Mouse (Mus musculus) cerebellum, adult 2 months (tissue): ENCODE data around the gene Pik3r2. TPM values are rescaled to one million over a fixed set of nuclear protein-coding genes. Genes with fewer than 3 reads are reported as not detected.
"Not testable (repeated sequence)": the region's sequence is repeated elsewhere in the genome, so short reads cannot be mapped to it uniquely, and the experiment has no call there.

Experiments used
- DNase-seq, 2 experiments: peaks; one replicate each; pipeline ENCODE4 v3.0.0; 2021
- H3K27ac ChIP-seq: fragments of 200-500 bp; 2 replicates; pipeline ENCODE4 v1.5.1; 2012; ENCODE audit warnings: low read length, control low read depth, inconsistent platforms; ENCODE audit not compliant: insufficient read depth
- H3K27me3 ChIP-seq: fragments of 200-500 bp; 2 replicates; pipeline ENCODE4 v1.6.1; 2012; ENCODE audit warnings: inconsistent platforms, mild to moderate bottlenecking, low read length, moderate library complexity; ENCODE audit not compliant: control insufficient read depth, insufficient read depth
- H3K4me1 ChIP-seq: fragments of 200-500 bp; 2 replicates; pipeline ENCODE4 v1.6.1; 2011; ENCODE audit warnings: low read length; ENCODE audit not compliant: control insufficient read depth, insufficient read depth
- H3K4me3 ChIP-seq: fragments of 200-500 bp; replicated peaks from 2 replicates; pipeline ENCODE3; 2011; ENCODE audit warnings: mild to moderate bottlenecking, low read depth, low read length, control low read depth; ENCODE audit not compliant: insufficient read depth
- CTCF ChIP-seq: fragments of 200-500 bp; IDR thresholded peaks from 2 replicates; pipeline ENCODE4 v1.5.1; 2011; ENCODE audit warnings: low read depth, mild to moderate bottlenecking, control low read depth, low read length, moderate library complexity, borderline replicate concordance; ENCODE audit not compliant: insufficient read depth
- POLR2A ChIP-seq: fragments of 200-500 bp; IDR thresholded peaks from 2 replicates; pipeline ENCODE4 v1.6.1; 2011; ENCODE audit warnings: low read length, control low read depth, borderline replicate concordance; ENCODE audit not compliant: insufficient read depth
- WGBS: fragments of 180-500 bp; shearing (Covaris S2); methylation state at CpG from one replicate; pipeline ENCODE4 v1.1.7; 2018; 5-methylcytosine and 5-hydroxymethylcytosine counted together
- polyA plus RNA-seq: library from polyadenylated mRNA; depleted of rRNA; stranded (reverse); fragments of >200 nt; gene quantifications from 2 replicates; pipeline ENCODE4 v1.2.3, GENCODE M21; 2012; rRNA removed

Pik3r2 gene
- polyA plus RNA-seq: 150 and 158 TPM in 2 replicates

DNA sequence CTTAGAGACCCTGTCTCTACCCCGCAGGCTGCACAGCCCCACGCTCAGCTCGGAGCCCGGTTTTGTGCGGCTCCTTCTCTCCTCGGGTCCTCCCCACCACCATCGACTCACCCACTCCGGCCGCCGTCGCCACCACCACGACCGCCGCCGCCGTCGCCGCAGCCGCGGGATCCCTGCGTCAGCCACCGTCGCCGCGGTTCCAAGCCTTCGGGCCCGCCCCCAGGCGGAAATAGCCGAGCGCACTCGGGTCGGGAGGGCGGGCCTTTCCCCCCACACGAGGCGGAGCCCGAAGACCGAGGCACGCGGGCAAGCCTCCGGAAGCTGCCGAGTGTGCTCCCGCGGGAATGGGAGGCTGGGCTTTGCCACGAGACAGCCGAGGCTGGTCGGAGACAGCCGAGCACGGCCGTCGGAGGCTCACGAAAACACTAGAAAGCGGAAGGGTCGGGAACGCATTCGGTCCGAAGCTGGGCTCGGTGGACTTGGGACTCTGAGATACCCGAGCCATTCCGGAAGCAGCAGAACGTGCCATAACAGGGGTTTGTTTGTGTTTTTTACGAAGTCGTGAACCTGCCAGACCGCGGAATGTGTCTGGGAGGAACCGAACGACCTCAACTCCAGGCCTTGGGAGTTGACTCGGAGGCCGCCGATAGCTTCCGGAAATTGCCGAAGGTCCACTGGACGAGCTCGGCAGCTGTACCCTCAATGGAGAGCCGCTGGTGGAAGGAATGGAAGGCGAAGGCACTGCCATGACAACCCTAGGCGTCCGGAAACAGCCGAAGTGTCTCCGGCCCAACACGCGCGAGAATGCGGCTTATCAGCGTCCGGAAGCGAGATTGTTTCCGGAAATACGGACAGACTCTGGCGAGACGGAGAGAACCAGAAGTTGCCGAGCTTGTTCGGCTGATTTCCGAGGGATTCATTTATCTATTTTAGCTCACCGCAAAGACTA lies at the start of gene Pik3r2:
Gene Pik3r2 (minus strand): TSS at position 218 of the 949 bp plus-strand sequence.
- peak; percentile 97 to 98 for DNase-seq
- WGBS: under 1% methylated on average over 93 of the region's 94 CpGs
- TF ChIP-seq POLR2A: peak; percentile 72
- no peak for TF ChIP-seq CTCF
- peak within 1 kb of the TSS; percentile 74 for H3K27ac ChIP-seq
- H3K4me1 ChIP-seq: peaks cover 34% of the 10 kb centered on the region
- H3K27me3 ChIP-seq: no peaks in the 10 kb centered on the region
- H3K4me3 ChIP-seq: peak within 1 kb of the TSS; percentile 85

GRCm38 (mm10) chr8:70825816-70826215 lies 49.3 kb upstream of the Pik3r2 start:
- WGBS: 37% methylated on average over 8 of the region's 8 CpGs

DNA sequence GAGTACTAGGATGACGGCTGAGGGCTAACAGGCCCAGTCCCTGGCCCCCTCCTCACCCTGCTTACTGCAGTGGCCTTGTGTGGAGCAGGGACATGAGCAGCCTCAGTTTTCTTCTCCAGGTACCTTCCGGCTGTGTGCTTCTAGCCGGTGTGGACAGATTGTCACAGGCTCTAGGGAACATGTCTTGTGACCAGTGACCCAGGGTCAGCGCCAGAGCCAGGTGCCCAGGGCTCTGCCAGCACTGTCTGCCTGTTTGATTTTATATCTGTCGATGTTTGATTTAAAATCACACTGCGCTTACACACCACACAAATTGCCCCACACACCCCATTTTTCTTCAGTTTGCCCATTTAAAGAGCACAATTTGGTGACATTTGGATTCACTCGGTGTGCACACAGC lies 47.3 kb upstream of the Pik3r2 start:
- 79% methylated on average over 7 of the region's 7 CpGs for WGBS
- H3K4me3 ChIP-seq: no peak overlapping the region
- H3K27ac ChIP-seq: no peak overlapping the region
- DNase-seq: no peak
- no peaks in the 10 kb centered on the region; the same call in 1 of the 2 replicates for H3K27me3 ChIP-seq
- no peaks in the 10 kb centered on the region for H3K4me1 ChIP-seq
- TF ChIP-seq CTCF (no peak), POLR2A (no peak)

More at GRCm38 (mm10) chr8:70825816-70826215, 49.3 kb upstream of the Pik3r2 start:
- no peaks in the 10 kb centered on the region for H3K4me1 ChIP-seq
- no peak overlapping the region for H3K4me3 ChIP-seq
- no peak for DNase-seq
- no peak overlapping the region for H3K27ac ChIP-seq
- TF ChIP-seq CTCF (no peak), POLR2A (no peak)
- no peaks in the 10 kb centered on the region for H3K27me3 ChIP-seq

DNA sequence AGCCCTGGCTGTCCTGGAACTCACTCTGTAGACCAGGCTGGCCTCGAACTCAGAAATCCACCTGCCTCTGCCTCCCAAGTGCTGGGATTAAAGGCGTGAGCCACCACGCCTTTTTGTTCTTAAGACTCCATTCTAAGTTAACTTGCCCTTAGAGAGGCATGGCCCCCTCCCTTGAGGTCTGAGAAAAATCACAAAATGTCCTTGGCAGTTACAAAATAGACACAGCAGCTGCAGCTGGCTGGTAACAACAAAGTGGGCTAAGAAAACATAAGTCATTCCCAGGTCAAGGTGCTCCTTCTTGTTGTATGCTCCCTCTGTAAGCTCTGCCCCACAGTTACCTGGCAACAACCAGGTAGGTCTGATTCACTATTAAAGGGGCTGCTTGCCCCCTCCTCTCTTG lies 46.1 kb upstream of the Pik3r2 start:
- WGBS: 94% methylated on average over 3 of the region's 3 CpGs
- H3K4me3 ChIP-seq, H3K27me3 ChIP-seq, H3K27ac ChIP-seq, H3K4me1 ChIP-seq, DNase-seq: not testable (repeated sequence)

DNA sequence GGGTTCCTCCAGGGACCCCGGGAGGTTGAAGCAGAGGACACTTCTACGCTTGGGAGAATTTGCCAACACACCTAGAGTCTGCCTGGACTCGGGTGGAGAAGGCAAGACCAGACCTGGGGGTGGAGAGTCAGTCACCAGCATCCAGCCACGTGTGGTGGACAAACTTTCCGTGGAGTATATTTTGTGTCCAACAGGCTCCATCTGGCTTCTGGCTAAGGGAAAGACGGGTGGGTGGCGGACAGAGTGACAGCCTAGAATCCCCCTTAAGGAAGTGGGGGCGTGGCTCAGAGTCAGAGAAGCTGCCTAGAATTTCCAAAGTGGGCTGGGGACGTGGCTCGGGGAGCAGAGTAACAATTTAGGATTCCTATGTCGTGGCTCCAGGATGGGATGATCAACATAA lies 45.5 kb upstream of the Pik3r2 start:
- Histone ChIP-seq H3K27me3 (no peaks in the 10 kb centered on the region; the same call in 1 of the 2 replicates), H3K4me3 (no peak overlapping the region), H3K4me1 (no peaks in the 10 kb centered on the region), H3K27ac (no peak overlapping the region)
- TF ChIP-seq CTCF: no peak
- TF ChIP-seq POLR2A: no peak
- WGBS: 37% methylated on average over 11 of the region's 11 CpGs
- no peak for DNase-seq

GRCm38 (mm10) chr8:70821399-70821962 lies 45.0 kb upstream of the Pik3r2 start:
- no peak overlapping the region for H3K27ac ChIP-seq
- no peak overlapping the region for H3K4me3 ChIP-seq
- H3K4me1 ChIP-seq: no peaks in the 10 kb centered on the region
- 14% methylated on average over 30 of the region's 30 CpGs for WGBS
- peak; percentile 51 to 68 for DNase-seq
- TF ChIP-seq CTCF: peak; percentile 96
- TF ChIP-seq POLR2A: no peak
- peaks cover 2% of the 10 kb centered on the region; the same call in 1 of the 2 replicates for H3K27me3 ChIP-seq

DNA sequence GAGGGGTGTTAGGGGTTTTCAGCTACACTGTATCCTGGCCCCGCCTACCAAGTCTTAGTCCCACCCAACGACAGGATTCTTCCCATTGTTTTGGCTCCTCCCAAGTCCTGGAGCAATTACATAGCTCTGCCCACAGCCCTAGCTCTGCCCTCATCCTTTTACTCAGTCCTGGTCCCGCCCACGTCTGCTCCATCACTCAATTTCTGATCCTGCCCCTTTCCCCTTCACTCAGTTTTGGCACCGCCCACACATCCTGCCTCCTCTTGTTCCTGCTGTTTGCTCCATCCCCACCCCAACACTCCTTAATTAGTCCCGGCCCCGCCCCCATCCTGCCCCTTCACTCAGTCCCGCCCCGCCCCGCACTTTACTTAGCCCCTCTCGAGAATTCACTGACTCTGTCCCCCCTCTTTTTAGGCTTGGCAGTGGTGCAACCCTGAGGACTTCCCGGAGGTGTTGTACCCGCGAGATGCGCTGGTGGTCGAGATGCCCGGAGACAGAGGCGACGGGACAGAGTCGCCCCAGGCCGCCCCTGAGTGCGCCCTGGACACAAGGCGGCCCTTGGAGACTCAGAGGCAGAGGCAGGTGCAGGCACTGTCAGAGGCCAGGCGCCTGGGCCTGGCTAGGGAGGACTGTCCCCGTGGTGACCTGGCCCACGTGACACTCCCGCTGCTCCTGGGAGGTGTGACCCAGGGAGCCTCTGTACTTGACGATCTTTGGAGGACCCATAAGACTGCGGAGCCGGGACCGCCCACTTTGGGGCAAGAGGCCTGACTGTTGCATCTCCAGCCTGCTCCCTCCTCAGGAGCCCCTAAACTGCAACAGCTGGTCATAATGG lies 43.8 kb upstream of the Pik3r2 start:
- Histone ChIP-seq H3K4me1 (no peaks in the 10 kb centered on the region), H3K27ac (no peak overlapping the region), H3K27me3 (peaks cover 2% of the 10 kb centered on the region; the same call in 1 of the 2 replicates), H3K4me3 (no peak overlapping the region)
- 7% methylated on average over 31 of the region's 31 CpGs for WGBS
- DNase-seq: no peak
- TF ChIP-seq POLR2A: no peak
- no peak for TF ChIP-seq CTCF
